Mouse (Mus musculus): ENCODE data around the gene Cdca3. TPM values are rescaled to one million over a fixed set of nuclear protein-coding genes. Genes with fewer than 3 reads are reported as not detected.
"Not testable (repeated sequence)": the region's sequence is repeated elsewhere in the genome, so short reads cannot be mapped to it uniquely, and the experiment has no call there.

Gene Cdca3
- polyA plus RNA-seq, 1 experiment from 2014 or later = 8.2 TPM

GRCm38 (mm10) chr6:124808358-124809012 lies 20.9 kb upstream of the Cdca3 start, which contains the start of gene Spsb2:
TSS of gene Spsb2 (plus strand) at chr6:124808661.
- H3K9me3 ChIP-seq (ENCODE audit: low read length) = no peaks in the 10 kb centered on the region
- TF ChIP-seq CTCF (IDR thresholded peaks at IDR 0.05) (no peak), EP300 (IDR thresholded peaks at IDR 0.05) (no peak; the same call in 1 of the 2 replicates)
- ATAC-seq (peak; percentile 72), DNase-seq (ENCODE audit: low spot score) (peak; percentile 94)
- H3K4me3 ChIP-seq (ENCODE audit: low read depth, low read length) = peak within 1 kb of the TSS; percentile 77
- H3K4me1 ChIP-seq (ENCODE audit: insufficient read depth, low read depth, low read length) = peaks cover 16% of the 10 kb centered on the region
- peak within 1 kb of the TSS; percentile 97 for H3K4me2 ChIP-seq (replicated peaks; ENCODE audit: low read depth, low read length)
- H3K27ac ChIP-seq (ENCODE audit: low read length) = peak within 1 kb of the TSS; percentile 97
- WGBS = 3% methylated on average over 29 of the region's 29 CpGs
- no peaks in the 10 kb centered on the region for H3K27me3 ChIP-seq (replicated peaks; ENCODE audit: insufficient read depth, low read length)
- H3K36me3 ChIP-seq (ENCODE audit: insufficient read depth, low read length) = no peaks in the 10 kb centered on the region
- peak within 1 kb of the TSS; percentile 76 for H3K9ac ChIP-seq (replicated peaks; ENCODE audit: low read depth)

GRCm38 (mm10) chr6:124809052-124809774 lies 20.1 kb upstream of the Cdca3 start:
- peaks cover 16% of the 10 kb centered on the region for H3K4me1 ChIP-seq (ENCODE audit: insufficient read depth, low read depth, low read length)
- no peaks in the 10 kb centered on the region for H3K36me3 ChIP-seq (ENCODE audit: insufficient read depth, low read length)
- WGBS = under 1% methylated on average over 35 of the region's 35 CpGs

GRCm38 (mm10) chr6:124809775-124810538 lies 19.4 kb upstream of the Cdca3 start:
- 39% methylated on average over 14 of the region's 14 CpGs for WGBS

More at GRCm38 (mm10) chr6:124809052-124809774, 20.1 kb upstream of the Cdca3 start:
- Histone ChIP-seq H3K27ac (ENCODE audit: low read length) (peak overlapping the region; percentile 97), H3K9me3 (ENCODE audit: low read length) (no peaks in the 10 kb centered on the region), H3K4me3 (ENCODE audit: low read depth, low read length) (peak overlapping the region; percentile 77), H3K27me3 (replicated peaks; ENCODE audit: insufficient read depth, low read length) (no peaks in the 10 kb centered on the region), H3K4me2 (replicated peaks; ENCODE audit: low read depth, low read length) (peak overlapping the region; percentile 97), H3K9ac (replicated peaks; ENCODE audit: low read depth) (peak overlapping the region; percentile 76)
- ATAC-seq (peak; percentile 29), DNase-seq (ENCODE audit: low spot score) (peak; percentile 92)
- TF ChIP-seq EP300 (IDR thresholded peaks at IDR 0.05) (no peak), CTCF (IDR thresholded peaks at IDR 0.05) (peak; percentile 93)

GRCm38 (mm10) chr6:124810566-124811402 lies 18.6 kb upstream of the Cdca3 start:
- H3K27me3 ChIP-seq (replicated peaks; ENCODE audit: insufficient read depth, low read length); H3K9ac ChIP-seq (replicated peaks; ENCODE audit: low read depth); H3K9me3 ChIP-seq (ENCODE audit: low read length); H3K27ac ChIP-seq (ENCODE audit: low read length); DNase-seq (ENCODE audit: low spot score); H3K36me3 ChIP-seq (ENCODE audit: insufficient read depth, low read length); H3K4me3 ChIP-seq (ENCODE audit: low read depth, low read length); H3K4me2 ChIP-seq (replicated peaks; ENCODE audit: low read depth, low read length); ATAC-seq: not testable (repeated sequence)
- H3K4me1 ChIP-seq (ENCODE audit: insufficient read depth, low read depth, low read length) = peaks cover 13% of the 10 kb centered on the region
- 74% methylated on average over 9 of the region's 11 CpGs for WGBS

More at GRCm38 (mm10) chr6:124809775-124810538, 19.4 kb upstream of the Cdca3 start:
- Histone ChIP-seq H3K4me2 (replicated peaks; ENCODE audit: low read depth, low read length) (peak overlapping the region; percentile 97), H3K9ac (replicated peaks; ENCODE audit: low read depth) (peak overlapping the region; percentile 76), H3K36me3 (ENCODE audit: insufficient read depth, low read length) (no peaks in the 10 kb centered on the region), H3K4me3 (ENCODE audit: low read depth, low read length) (peak overlapping the region; percentile 77), H3K9me3 (ENCODE audit: low read length) (no peaks in the 10 kb centered on the region), H3K4me1 (ENCODE audit: insufficient read depth, low read depth, low read length) (peaks cover 16% of the 10 kb centered on the region), H3K27ac (ENCODE audit: low read length) (no peak overlapping the region), H3K27me3 (replicated peaks; ENCODE audit: insufficient read depth, low read length) (no peaks in the 10 kb centered on the region)
- TF ChIP-seq EP300 (IDR thresholded peaks at IDR 0.05) = no peak
- no peak for TF ChIP-seq CTCF (IDR thresholded peaks at IDR 0.05)
- no peak for ATAC-seq
- no peak for DNase-seq (ENCODE audit: low spot score)

GRCm38 (mm10) chr6:124811403-124811665 lies 18.0 kb upstream of the Cdca3 start:
- WGBS = 63% methylated on average over 4 of the region's 4 CpGs
- no peak overlapping the region for H3K27ac ChIP-seq (ENCODE audit: low read length)
- no peaks in the 10 kb centered on the region for H3K9me3 ChIP-seq (ENCODE audit: low read length)
- no peaks in the 10 kb centered on the region for H3K36me3 ChIP-seq (ENCODE audit: insufficient read depth, low read length)
- H3K4me1 ChIP-seq (ENCODE audit: insufficient read depth, low read depth, low read length) = peaks cover 12% of the 10 kb centered on the region
- no peak overlapping the region for H3K4me2 ChIP-seq (replicated peaks; ENCODE audit: low read depth, low read length)
- H3K27me3 ChIP-seq (replicated peaks; ENCODE audit: insufficient read depth, low read length) = no peaks in the 10 kb centered on the region
- no peak for ATAC-seq
- no peak for TF ChIP-seq CTCF (IDR thresholded peaks at IDR 0.05)
- no peak for TF ChIP-seq EP300 (IDR thresholded peaks at IDR 0.05)
- no peak overlapping the region for H3K9ac ChIP-seq (replicated peaks; ENCODE audit: low read depth)
- no peak overlapping the region for H3K4me3 ChIP-seq (ENCODE audit: low read depth, low read length)
- DNase-seq (ENCODE audit: low spot score) = no peak
